28 mouse cellular contexts compared by ENCODE assay signal in the genomic region with DNA sequence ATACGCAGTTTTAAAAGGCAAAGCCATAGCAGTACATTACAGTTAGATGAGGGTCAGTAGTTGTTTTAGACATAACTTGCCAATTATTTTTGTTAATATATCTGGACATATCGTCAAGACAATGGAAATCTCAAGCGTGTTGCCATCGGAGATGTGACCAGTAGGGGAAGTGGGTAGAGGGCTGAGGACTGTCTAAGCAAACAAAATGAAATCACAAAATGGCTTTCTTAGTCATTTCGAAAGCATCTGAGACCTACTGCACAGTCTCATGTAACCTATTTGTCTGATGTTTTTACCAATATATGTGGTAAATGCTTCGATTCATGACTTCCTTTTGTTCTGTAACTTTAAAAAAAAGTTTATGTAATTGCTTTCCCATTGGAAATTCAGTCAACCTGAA.
"Had no signal": no experiment of that assay in that cellular context is flagged by ENCODE, and none has a peak within 500 bp of the region (broad histone marks: within the 10 kb centered on the region; RNA-seq: fewer than 3 reads in every experiment).

No protein-coding gene starts in this region.

- H3K27me3 ChIP-seq: heart, embryonic 13.5 days; heart, embryonic 15.5 days; hindbrain, embryonic 13.5 days; hindbrain, embryonic 15.5 days; intestine, embryonic 15.5 days; limb, embryonic 12.5 days; liver, embryonic 13.5 days; liver, embryonic 15.5 days had no signal

- H3K4me2 ChIP-seq: heart, embryonic 11.5 days; heart, embryonic 13.5 days; heart, embryonic 15.5 days; hindbrain, embryonic 13.5 days; hindbrain, embryonic 15.5 days; intestine, embryonic 15.5 days; limb, embryonic 12.5 days; liver, embryonic 11.5 days; liver, embryonic 13.5 days; liver, embryonic 15.5 days had no signal

- H3K36me3 ChIP-seq: heart, embryonic 13.5 days; heart, embryonic 15.5 days; hindbrain, embryonic 13.5 days; hindbrain, embryonic 15.5 days; intestine, embryonic 15.5 days; limb, embryonic 10.5 days; limb, embryonic 12.5 days; liver, embryonic 13.5 days; liver, embryonic 15.5 days had no signal

- ATAC-seq: hindbrain, postnatal 0 days; inflammation-experienced regulatory T-cells, adult 6 months; intestine, embryonic 15.5 days; intestine, postnatal 0 days had no signal

- H3K9me3 ChIP-seq: heart, embryonic 13.5 days; heart, embryonic 15.5 days; hindbrain, embryonic 13.5 days; hindbrain, embryonic 15.5 days; intestine, embryonic 15.5 days; limb, embryonic 10.5 days; limb, embryonic 12.5 days; liver, embryonic 13.5 days; liver, embryonic 15.5 days had no signal

- H3K4me1 ChIP-seq: heart, embryonic 13.5 days; heart, embryonic 15.5 days; hindbrain, embryonic 13.5 days; hindbrain, embryonic 15.5 days; intestine, embryonic 15.5 days; limb, embryonic 10.5 days; limb, embryonic 12.5 days; liver, embryonic 13.5 days; liver, embryonic 15.5 days had no signal

- H3K9ac ChIP-seq: heart, embryonic 13.5 days; heart, embryonic 15.5 days; hindbrain, embryonic 13.5 days; hindbrain, embryonic 15.5 days; intestine, embryonic 15.5 days; limb, embryonic 12.5 days; liver, embryonic 13.5 days; liver, embryonic 15.5 days had no signal

- H3K4me3 ChIP-seq: heart, adult 2 months; heart, embryonic 13.5 days; heart, embryonic 15.5 days; hindbrain, embryonic 13.5 days; hindbrain, embryonic 15.5 days; intestine, embryonic 15.5 days; layer of hippocampus, adult 2 months; left cerebral cortex, adult 2 months; limb, embryonic 10.5 days; limb, embryonic 12.5 days; liver, embryonic 13.5 days; liver, embryonic 15.5 days had no signal

- H3K27ac ChIP-seq: heart, adult 2 months; heart, embryonic 13.5 days; heart, embryonic 15.5 days; hindbrain, embryonic 13.5 days; hindbrain, embryonic 15.5 days; hindbrain, postnatal 0 days; intestine, embryonic 15.5 days; layer of hippocampus, adult 2 months; left cerebral cortex, adult 2 months; limb, embryonic 10.5 days; limb, embryonic 12.5 days; liver, embryonic 13.5 days; liver, embryonic 15.5 days had no signal

- DNase-seq: gastrocnemius, postnatal 14 days; gastrocnemius, postnatal 36 days; heart, adult 11 months; heart, adult 2 months; heart, postnatal 14 days; heart, postnatal 36 days; kidney, adult 18-20 months; kidney, adult 8-10 months; kidney, postnatal 10 days; kidney, postnatal 25 days; kidney, postnatal 4 days; liver; liver, embryonic 13.5 days had no signal
